Mouse (Mus musculus): ENCODE results near the gene Ehf.
A peak's percentile ranks its signal among the peaks of the same experiment; 100 is the strongest.

The Ehf gene

GRCm38 (mm10) chr2:103303132-103303531 lies at the start of gene Ehf:
TSS of gene Ehf (minus strand) at chr2:103303278.
- no peak for DNase-seq (ENCODE audit: low read depth, low spot score)

GRCm38 (mm10) chr2:103347417-103347891 lies 44.4 kb upstream of the Ehf start:
- DNase-seq (ENCODE audit: low read depth, low spot score) = peak; percentile 28

GRCm38 (mm10) chr2:103346751-103347289 lies 43.7 kb upstream of the Ehf start:
- DNase-seq (ENCODE audit: low read depth, low spot score) = no peak

GRCm38 (mm10) chr2:103343611-103344010 lies 40.5 kb upstream of the Ehf start:
- no peak for DNase-seq (ENCODE audit: low read depth, low spot score)

GRCm38 (mm10) chr2:103342123-103342522 lies 39.0 kb upstream of the Ehf start:
- no peak for DNase-seq (ENCODE audit: low read depth, low spot score)

GRCm38 (mm10) chr2:103341375-103341971 lies 38.4 kb upstream of the Ehf start:
- DNase-seq (ENCODE audit: low read depth, low spot score) = no peak

- no peak for DNase-seq (ENCODE audit: low read depth, low spot score)
These were observed 35.6 kb upstream of the Ehf start for GRCm38 (mm10) chr2:103338706-103339105.

- no peak for DNase-seq (ENCODE audit: low read depth, low spot score)
These were observed 34.3 kb upstream of the Ehf start for GRCm38 (mm10) chr2:103337370-103337769.

- no peak for DNase-seq (ENCODE audit: low read depth, low spot score)
These were observed 33.5 kb upstream of the Ehf start for GRCm38 (mm10) chr2:103336621-103337020.

- DNase-seq (ENCODE audit: low read depth, low spot score) = no peak
These were observed 32.9 kb upstream of the Ehf start for GRCm38 (mm10) chr2:103336000-103336399.

GRCm38 (mm10) chr2:103331666-103332191 lies 28.7 kb upstream of the Ehf start:
- DNase-seq (ENCODE audit: low read depth, low spot score) = no peak

GRCm38 (mm10) chr2:103328731-103329130 lies 25.7 kb upstream of the Ehf start:
- DNase-seq (ENCODE audit: low read depth, low spot score) = no peak

- DNase-seq (ENCODE audit: low read depth, low spot score) = no peak
These were observed 22.4 kb upstream of the Ehf start for GRCm38 (mm10) chr2:103325301-103326048.

GRCm38 (mm10) chr2:103324320-103324719 lies 21.2 kb upstream of the Ehf start:
- DNase-seq (ENCODE audit: low read depth, low spot score) = no peak

- no peak for DNase-seq (ENCODE audit: low read depth, low spot score)
These were observed 19.1 kb upstream of the Ehf start for GRCm38 (mm10) chr2:103322171-103322570.

- DNase-seq (ENCODE audit: low read depth, low spot score) = no peak
These were observed 18.6 kb upstream of the Ehf start for GRCm38 (mm10) chr2:103321638-103322037.

- DNase-seq (ENCODE audit: low read depth, low spot score) = no peak
These were observed 10.9 kb upstream of the Ehf start for GRCm38 (mm10) chr2:103314002-103314401.

GRCm38 (mm10) chr2:103312640-103313039 lies 9.6 kb upstream of the Ehf start:
- DNase-seq (ENCODE audit: low read depth, low spot score) = no peak

- DNase-seq (ENCODE audit: low read depth, low spot score) = no peak
These were observed 7.6 kb upstream of the Ehf start for GRCm38 (mm10) chr2:103310663-103311062.

- DNase-seq (ENCODE audit: low read depth, low spot score) = no peak
These were observed 3.6 kb upstream of the Ehf start for GRCm38 (mm10) chr2:103306686-103307085.

GRCm38 (mm10) chr2:103302669-103303068 lies 409 bp downstream of the Ehf start:
- no peak for DNase-seq (ENCODE audit: low read depth, low spot score)

- DNase-seq (ENCODE audit: low read depth, low spot score) = no peak
These were observed 4.2 kb downstream of the Ehf start for GRCm38 (mm10) chr2:103298711-103299463.

Measured in CD4-positive helper T cell, adult 2 months (primary cell).